Mouse (Mus musculus) stomach, postnatal 0 days (tissue): ENCODE measurements around the gene Srrm2.

Experiments used
- CTCF ChIP-seq: IDR thresholded peaks from 2 replicates; pipeline ENCODE4 v1.5.1; 2016; ENCODE audit warnings: antibody characterized with exemption, low read depth, mild to moderate bottlenecking, moderate library complexity
- EP300 ChIP-seq: optimal IDR thresholded peaks from 2 replicates; pipeline ENCODE3; 2016; ENCODE audit warnings: antibody characterized with exemption

- TF ChIP-seq CTCF: no peak
- no peak for TF ChIP-seq EP300
Measured at GRCm38 (mm10) chr17:23755689-23756088, 34.6 kb upstream of the Srrm2 start.
